Mouse (Mus musculus) cerebellum, postnatal 14 days (tissue): ENCODE measurements around the gene Pitpnc1.

Experiments
- DNase-seq, 2 experiments: peaks; one replicate each; pipeline ENCODE4 v3.0.0; 2021; ENCODE audit warnings: mixed read lengths in 2 of 2

Pitpnc1 gene

GRCm38 (mm10) chr11:107468252-107469030, 2.1 kb downstream of the Pitpnc1 start:
- DNase-seq, result peak in 1 of 2 experiments; percentile 24

DNA sequence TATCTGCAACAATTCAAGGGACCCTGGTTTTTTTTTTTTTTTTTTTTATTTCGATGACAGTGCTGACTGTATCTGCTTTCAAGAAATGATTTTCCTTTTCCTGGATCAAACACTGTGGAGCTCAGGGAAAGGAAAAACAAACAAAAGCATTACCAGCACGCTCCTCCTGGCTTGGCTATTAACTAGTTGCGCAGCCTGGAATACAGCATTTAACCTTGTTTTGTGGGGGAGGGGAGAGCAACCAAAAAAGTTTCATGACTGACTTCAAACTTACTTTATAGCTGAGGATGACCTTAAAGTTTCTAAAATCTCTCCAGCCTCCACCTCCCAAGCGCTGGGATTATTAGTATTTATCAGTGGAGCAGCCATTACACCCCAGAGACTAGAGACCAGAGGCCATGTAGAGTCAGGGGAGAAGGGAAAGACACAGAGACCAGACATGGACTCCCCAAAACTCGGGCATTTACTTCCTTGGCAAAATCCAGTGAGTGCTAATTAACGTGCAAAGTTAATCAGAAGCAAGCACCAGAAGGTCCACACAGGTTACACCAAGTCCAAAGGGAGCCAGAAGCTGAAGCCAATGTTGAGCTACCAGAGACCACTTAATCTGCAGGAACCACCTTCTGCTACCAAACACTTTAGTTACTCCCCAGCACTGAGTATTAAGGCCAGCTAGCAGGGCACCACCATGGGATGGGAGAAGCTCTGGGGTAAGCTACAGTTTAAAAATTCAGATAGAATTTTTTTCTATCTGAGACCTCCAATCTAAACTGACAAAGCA, 3.7 kb downstream of the Pitpnc1 start:
- no peak for DNase-seq

DNA sequence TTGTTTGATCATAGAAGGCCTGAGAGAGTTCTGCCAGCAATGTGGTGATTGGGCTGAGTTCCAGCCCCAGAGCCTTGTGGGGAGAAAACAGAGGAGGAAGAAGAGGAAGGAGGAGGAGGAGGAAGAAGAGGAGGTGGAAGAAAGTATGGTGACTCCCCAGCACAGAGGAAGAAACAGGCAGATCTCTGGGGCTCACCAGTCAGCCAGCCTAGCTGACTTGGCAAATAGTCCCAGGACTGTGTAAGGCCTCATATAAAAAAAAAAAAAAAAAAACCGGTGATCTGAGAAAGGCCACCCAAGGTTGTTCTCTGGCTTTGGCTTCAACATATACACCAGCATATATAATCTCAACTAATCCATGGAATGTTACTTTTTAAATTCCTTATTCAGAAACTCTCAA, 4.5 kb downstream of the Pitpnc1 start:
- no peak for DNase-seq

GRCm38 (mm10) chr11:107465041-107465440, 5.5 kb downstream of the Pitpnc1 start:
- no peak for DNase-seq

DNA sequence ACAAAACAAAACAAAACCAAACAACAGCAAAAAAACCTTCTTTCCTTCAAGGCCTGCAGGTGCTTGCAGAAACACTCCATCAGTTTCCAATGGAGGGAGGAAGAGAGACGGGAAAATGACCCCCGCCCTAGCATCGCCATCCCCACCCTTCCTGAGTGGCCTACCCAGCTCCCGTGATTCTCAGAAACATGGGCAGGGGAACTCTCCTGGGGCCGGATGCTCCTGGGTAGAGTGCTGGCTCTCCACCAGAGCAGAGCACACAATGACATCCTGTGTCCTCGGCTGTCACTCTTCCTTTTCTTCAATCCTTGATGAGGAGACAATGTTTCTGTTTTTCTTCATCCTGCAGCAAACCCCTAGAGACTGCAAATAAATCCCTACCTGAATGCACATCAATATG, 6.4 kb downstream of the Pitpnc1 start:
- peak in 1 of 2 experiments; percentile 30 for DNase-seq

DNA sequence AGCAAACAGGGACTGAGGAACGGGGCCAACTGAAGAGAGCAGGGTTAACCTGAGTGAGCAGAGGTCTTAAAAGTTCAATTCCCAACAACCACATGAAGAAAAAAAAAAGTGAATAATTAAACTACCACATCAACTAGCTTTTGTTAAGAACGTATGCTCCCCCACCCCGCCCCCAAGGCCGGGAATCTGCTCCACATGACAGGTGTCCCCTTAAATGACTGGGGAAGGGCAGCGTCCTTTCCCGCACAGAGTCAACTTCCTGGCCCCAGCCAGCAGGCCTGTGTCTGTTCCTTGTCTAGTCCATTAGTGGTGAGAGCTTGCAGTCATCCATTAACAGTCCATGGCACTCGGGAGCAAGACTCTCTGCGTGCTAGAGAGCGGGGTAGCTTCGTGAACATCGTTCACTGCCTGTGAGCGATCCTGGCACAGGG, 7.2 kb downstream of the Pitpnc1 start:
- DNase-seq, result peak in 1 of 2 experiments; percentile 14

- peak in 1 of 2 experiments; percentile 31 for DNase-seq
These were observed 8.0 kb downstream of the Pitpnc1 start for GRCm38 (mm10) chr11:107462478-107462877.

- no peak for DNase-seq
These were observed 10.7 kb downstream of the Pitpnc1 start for GRCm38 (mm10) chr11:107459828-107460227.

- DNase-seq, result no peak
These were observed 11.5 kb downstream of the Pitpnc1 start for GRCm38 (mm10) chr11:107458986-107459385.

GRCm38 (mm10) chr11:107458286-107458685, 12.2 kb downstream of the Pitpnc1 start:
- no peak for DNase-seq

DNA sequence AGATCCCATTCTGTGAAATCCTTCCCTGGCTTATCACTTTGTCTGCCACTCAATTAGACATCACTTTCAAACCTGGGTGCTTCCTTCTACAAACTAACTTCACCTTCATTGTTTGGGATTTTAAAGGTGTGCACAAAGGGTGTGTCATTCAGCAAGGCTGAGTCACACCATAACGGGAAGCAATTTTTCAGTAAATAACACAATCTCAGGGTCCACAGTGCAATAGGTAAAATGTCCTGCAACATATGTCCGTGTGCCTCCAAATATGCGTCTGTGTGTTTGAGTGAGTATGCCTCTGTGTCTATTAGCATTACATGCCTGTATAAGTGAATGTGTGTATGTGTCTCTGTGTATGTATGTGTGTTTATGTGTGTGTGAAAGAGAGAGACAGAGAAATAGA, 13.2 kb downstream of the Pitpnc1 start:
- DNase-seq, result no peak

DNA sequence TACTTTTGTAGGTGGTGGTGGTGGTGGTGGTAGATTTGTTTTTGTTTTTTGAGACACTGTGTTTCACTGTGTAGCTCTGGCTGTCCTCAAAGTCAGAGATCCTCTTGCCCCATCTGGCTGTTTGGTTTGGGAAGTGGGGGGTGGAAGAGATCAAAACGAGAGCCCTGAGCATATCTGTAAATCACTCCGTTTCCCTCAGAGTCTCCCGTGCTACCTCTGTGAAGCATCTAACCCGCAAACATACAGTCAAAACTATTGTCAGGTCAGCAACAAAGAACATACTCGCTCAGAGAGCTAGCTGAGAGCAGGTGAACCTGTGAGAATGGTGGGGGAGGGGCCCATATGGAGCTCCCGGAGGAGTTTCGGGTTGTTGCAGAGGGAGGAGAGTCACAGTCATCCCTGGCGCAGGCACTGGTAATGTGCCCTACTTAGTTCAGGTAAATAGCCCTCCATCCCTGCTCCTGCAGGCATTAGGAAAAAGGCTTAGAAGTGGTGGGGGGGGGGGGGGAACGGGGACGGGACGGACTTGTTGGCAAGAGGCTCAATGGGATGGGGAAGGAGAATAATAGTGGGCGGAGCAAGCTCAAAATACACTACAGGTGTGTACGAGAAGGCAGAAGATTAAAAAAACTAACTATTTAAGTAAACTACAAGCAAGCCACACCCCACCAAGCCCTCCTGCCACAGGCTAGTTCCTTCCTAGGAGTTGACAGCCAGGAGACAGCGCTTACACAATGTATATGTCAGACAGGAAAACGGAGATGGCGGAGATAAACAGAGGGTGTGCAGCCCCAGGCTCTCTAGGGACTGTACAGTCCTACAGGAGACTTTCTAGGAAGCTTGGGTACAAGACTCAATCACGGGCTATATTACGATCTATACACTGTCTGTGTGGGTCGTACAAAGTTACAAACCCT, 15.7 kb downstream of the Pitpnc1 start:
- DNase-seq, result peak in 1 of 2 experiments; percentile 49

DNA sequence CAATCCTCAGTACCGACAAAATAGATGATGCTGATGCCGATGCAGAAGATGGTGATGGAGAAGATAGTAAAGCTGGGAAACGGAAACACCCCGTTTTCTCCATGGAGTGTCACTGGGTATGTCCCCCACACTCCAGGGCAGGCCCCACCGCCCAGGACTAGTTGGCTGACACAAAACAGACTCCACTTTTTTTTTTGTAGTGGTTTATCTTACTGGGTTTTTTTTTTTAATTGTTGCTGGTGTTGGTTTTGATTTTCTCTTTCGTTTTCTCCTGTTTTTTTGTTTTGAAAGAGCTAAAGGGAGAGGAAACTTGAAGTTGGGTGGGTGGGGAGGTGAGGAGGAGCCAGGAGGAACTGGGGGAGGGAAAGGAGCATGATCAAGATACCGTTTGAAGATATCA, 18.4 kb downstream of the Pitpnc1 start:
- DNase-seq, result no peak

DNA sequence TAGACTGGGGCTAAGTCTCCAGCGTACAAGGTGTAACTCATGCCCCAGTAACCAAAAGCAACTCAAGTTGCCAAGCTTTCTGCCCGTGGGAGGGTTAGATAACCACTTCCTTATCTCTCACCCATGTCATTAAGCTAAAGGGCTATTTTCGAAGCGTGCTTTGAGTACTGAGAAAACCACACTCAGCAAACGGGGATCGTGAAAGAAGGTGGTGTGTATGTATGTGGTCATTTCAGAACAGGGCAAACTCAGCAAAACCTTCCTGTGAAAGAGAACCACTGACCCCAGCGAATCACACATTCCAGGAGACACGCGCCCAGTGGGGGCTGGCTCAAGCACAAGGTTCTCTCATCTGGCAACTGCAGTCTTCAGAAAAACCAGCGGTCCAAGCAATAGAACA, 19.4 kb downstream of the Pitpnc1 start:
- no peak for DNase-seq

DNA sequence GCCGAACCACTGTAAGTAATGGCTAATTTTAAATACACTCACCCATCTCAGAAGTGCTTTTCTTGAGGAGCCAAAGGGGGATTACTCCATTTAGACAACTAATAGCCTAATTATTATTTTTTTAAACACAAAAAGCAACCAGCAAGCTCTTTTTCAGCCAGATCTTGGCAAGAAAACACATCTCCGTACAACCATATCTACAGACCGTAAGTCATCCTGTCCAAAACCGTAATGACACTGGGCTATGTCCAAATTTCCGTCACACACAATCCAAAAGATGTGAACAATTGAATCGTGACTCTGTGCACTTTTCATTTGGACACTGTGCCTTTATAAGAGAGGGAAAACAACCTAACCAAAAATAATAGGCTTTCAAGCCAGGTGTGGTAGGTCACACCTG, 20.4 kb downstream of the Pitpnc1 start:
- no peak for DNase-seq

- DNase-seq, result no peak
These were observed 21.2 kb downstream of the Pitpnc1 start for GRCm38 (mm10) chr11:107449169-107449910.

- no peak for DNase-seq
These were observed 22.6 kb downstream of the Pitpnc1 start for GRCm38 (mm10) chr11:107447915-107448314.

- DNase-seq, result no peak
These were observed 23.1 kb downstream of the Pitpnc1 start for GRCm38 (mm10) chr11:107447349-107447748.

DNA sequence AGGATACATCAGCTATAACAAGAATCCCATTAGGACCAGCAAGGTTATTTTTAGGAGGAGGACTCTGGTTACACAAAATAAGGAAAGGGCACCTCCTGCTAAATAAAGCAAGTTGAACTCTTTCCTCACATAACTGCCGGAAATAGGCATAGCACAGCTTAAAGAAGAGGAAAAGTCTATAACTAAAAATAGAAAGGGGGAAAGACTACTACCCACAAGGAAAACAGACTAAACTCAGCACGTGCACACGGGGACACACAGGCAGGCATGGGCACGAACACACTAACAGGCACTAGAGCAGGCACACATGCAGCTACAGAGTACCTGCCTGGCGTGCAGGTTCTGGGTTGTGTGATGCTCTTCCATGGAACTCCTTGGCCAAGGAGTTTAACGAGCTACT, 23.8 kb downstream of the Pitpnc1 start:
- DNase-seq, result no peak

DNA sequence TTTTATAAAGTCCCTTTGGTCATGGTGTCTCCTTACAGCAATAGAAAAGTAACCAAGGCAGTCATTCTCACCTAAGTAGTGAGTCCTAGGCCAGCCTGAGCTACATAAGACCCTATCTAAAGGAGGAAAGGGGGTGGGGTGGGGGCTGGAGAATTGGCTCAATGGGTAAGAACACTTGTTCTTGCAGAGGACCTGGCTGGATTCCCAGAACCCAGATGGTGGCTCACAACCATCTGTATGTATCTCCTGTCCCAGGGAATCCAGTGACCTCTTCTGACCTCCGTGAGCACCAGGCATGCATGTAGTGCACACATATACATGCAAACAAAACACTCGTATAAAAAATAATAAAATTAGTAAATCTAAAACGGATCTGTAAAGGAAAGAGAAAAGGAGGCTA, 24.8 kb downstream of the Pitpnc1 start:
- DNase-seq, result peak; percentile 94 to 95

- DNase-seq, result no peak
These were observed 27.1 kb downstream of the Pitpnc1 start for GRCm38 (mm10) chr11:107443121-107444095.
